ENCODE assay signal across 11 mouse cellular contexts in genomic region chr2:146347942-146348341, GRCm38 (mm10).
DNase-seq lines count a peak whose midpoint lies in the region; ATAC-seq and TF ChIP-seq lines count a peak whose summit lies in the region.
"Had no signal": no experiment of that assay in that cellular context is flagged by ENCODE, and none has a peak within 500 bp of the region (broad histone marks: within the 10 kb centered on the region; RNA-seq: fewer than 3 reads in every experiment).

No protein-coding gene starts in this region.

- WGBS in hindbrain, embryonic 12.5 days, result 49% methylated on average over 2 of the region's 2 CpGs
- 67% methylated on average over 2 of the region's 2 CpGs for WGBS in hindbrain, embryonic 11.5 days
- WGBS in forebrain, embryonic 11.5 days, result 17% methylated on average over 2 of the region's 2 CpGs
- WGBS in neural tube, embryonic 13.5 days, result 19% methylated on average over 2 of the region's 2 CpGs
- WGBS in liver, postnatal 0 days (ENCODE audit: insufficient replicate concordance), result 88% methylated on average over 2 of the region's 2 CpGs

- peaks cover 4% of the 10 kb centered on the region; the same call in 1 of the 2 replicates for H3K4me1 ChIP-seq in hindbrain, embryonic 12.5 days
- H3K4me1 ChIP-seq in hindbrain, embryonic 11.5 days (replicated peaks; ENCODE audit: control insufficient read depth, insufficient read depth, low read length), result no peaks in the 10 kb centered on the region
- peaks cover 2% of the 10 kb centered on the region; the same call in 1 of the 2 replicates for H3K4me1 ChIP-seq in forebrain, embryonic 11.5 days (replicated peaks; ENCODE audit: control insufficient read depth, insufficient read depth, low read length)
- H3K4me1 ChIP-seq in neural tube, embryonic 13.5 days (replicated peaks), result peaks cover 16% of the 10 kb centered on the region; the same call in 1 of the 2 replicates
- no peaks in the 10 kb centered on the region for H3K4me1 ChIP-seq in liver, postnatal 0 days (ENCODE audit: insufficient read depth)
- H3K4me1 ChIP-seq: liver, embryonic 13.5 days had no signal

- H3K36me3 ChIP-seq in hindbrain, embryonic 12.5 days, result peaks cover 10% of the 10 kb centered on the region; the same call in 1 of the 2 replicates
- H3K36me3 ChIP-seq in hindbrain, embryonic 11.5 days (ENCODE audit: control insufficient read depth, insufficient read depth, low read length), result no peaks in the 10 kb centered on the region
- no peaks in the 10 kb centered on the region for H3K36me3 ChIP-seq in forebrain, embryonic 11.5 days (ENCODE audit: control insufficient read depth, insufficient read depth, low read length)
- peaks cover 17% of the 10 kb centered on the region; the same call in 1 of the 2 replicates for H3K36me3 ChIP-seq in neural tube, embryonic 13.5 days
- H3K36me3 ChIP-seq in liver, postnatal 0 days (replicated peaks; ENCODE audit: insufficient read depth, low read length), result peaks cover 27% of the 10 kb centered on the region

- no peak overlapping the region for H3K9ac ChIP-seq in hindbrain, embryonic 12.5 days
- no peak overlapping the region for H3K9ac ChIP-seq in hindbrain, embryonic 11.5 days (ENCODE audit: low read depth, low read length)
- no peak overlapping the region for H3K9ac ChIP-seq in forebrain, embryonic 11.5 days (ENCODE audit: low read length)
- no peak overlapping the region for H3K9ac ChIP-seq in neural tube, embryonic 13.5 days
- no peak overlapping the region for H3K9ac ChIP-seq in liver, postnatal 0 days (replicated peaks)
- H3K9ac ChIP-seq: liver, embryonic 13.5 days had no signal

- no peaks in the 10 kb centered on the region for H3K9me3 ChIP-seq in hindbrain, embryonic 12.5 days (replicated peaks)
- H3K9me3 ChIP-seq in hindbrain, embryonic 11.5 days (ENCODE audit: control insufficient read depth, low read length), result no peaks in the 10 kb centered on the region
- no peaks in the 10 kb centered on the region for H3K9me3 ChIP-seq in forebrain, embryonic 11.5 days (ENCODE audit: control insufficient read depth, low read length)
- H3K9me3 ChIP-seq in neural tube, embryonic 13.5 days, result no peaks in the 10 kb centered on the region
- H3K9me3 ChIP-seq in liver, postnatal 0 days (ENCODE audit: low read length), result no peaks in the 10 kb centered on the region
- H3K9me3 ChIP-seq: liver, embryonic 13.5 days had no signal

- DNase-seq in hindbrain, embryonic 11.5 days (ENCODE audit: low spot score), result no peak
- no peak for DNase-seq in forebrain, embryonic 11.5 days (ENCODE audit: low spot score)
- peak; percentile 39 to 64 for DNase-seq in layer of hippocampus, adult 18-20 months (ENCODE audit: low spot score in 2 of 2)
- no peak for DNase-seq in liver, postnatal 0 days
- no peak for DNase-seq in adrenal gland, adult 18-20 months (ENCODE audit: low spot score in 2 of 2)
- DNase-seq: heart, postnatal 4 days; kidney, postnatal 36 days; liver, embryonic 13.5 days had no signal

- H3K27ac ChIP-seq in hindbrain, embryonic 12.5 days, result no peak overlapping the region
- H3K27ac ChIP-seq in hindbrain, embryonic 11.5 days (ENCODE audit: low read depth, low read length), result no peak overlapping the region
- 0 out of 2 replicates have a peak overlapping the region, but pooled peaks have one; percentile 20 for H3K27ac ChIP-seq in forebrain, embryonic 11.5 days (ENCODE audit: low read depth, low read length)
- H3K27ac ChIP-seq in neural tube, embryonic 13.5 days (replicated peaks), result no peak overlapping the region; the same call in 1 of the 2 replicates
- H3K27ac ChIP-seq in liver, postnatal 0 days (ENCODE audit: low read depth), result no peak overlapping the region
- H3K27ac ChIP-seq: liver, embryonic 13.5 days had no signal

- no peak for TF ChIP-seq CTCF in liver, postnatal 0 days (IDR thresholded peaks at IDR 0.05; ENCODE audit: low read depth)

- peak; percentile 74 for ATAC-seq in hindbrain, embryonic 12.5 days (ENCODE audit: low FRiP score)
- ATAC-seq in hindbrain, embryonic 11.5 days (ENCODE audit: low FRiP score), result no peak; the same call in 1 of the 2 replicates
- ATAC-seq in forebrain, embryonic 11.5 days (replicated peaks; ENCODE audit: low FRiP score), result peak; percentile 85
- ATAC-seq in neural tube, embryonic 13.5 days (ENCODE audit: low read depth), result peak; percentile 91
- no peak for ATAC-seq in liver, postnatal 0 days
- ATAC-seq in CD4-positive, CD25-positive, alpha-beta regulatory T cell, adult 4 months, result no peak

- H3K27me3 ChIP-seq in hindbrain, embryonic 12.5 days, result no peaks in the 10 kb centered on the region
- H3K27me3 ChIP-seq in hindbrain, embryonic 11.5 days (ENCODE audit: control insufficient read depth, insufficient read depth, low read length), result no peaks in the 10 kb centered on the region
- H3K27me3 ChIP-seq in forebrain, embryonic 11.5 days (ENCODE audit: control insufficient read depth, insufficient read depth, low read length), result no peaks in the 10 kb centered on the region
- H3K27me3 ChIP-seq in neural tube, embryonic 13.5 days, result no peaks in the 10 kb centered on the region; the same call in 1 of the 2 replicates
- no peaks in the 10 kb centered on the region for H3K27me3 ChIP-seq in liver, postnatal 0 days (ENCODE audit: insufficient read depth, low read length)
- H3K27me3 ChIP-seq: liver, embryonic 13.5 days had no signal

- H3K4me2 ChIP-seq in hindbrain, embryonic 12.5 days (replicated peaks), result no peak overlapping the region
- no peak overlapping the region for H3K4me2 ChIP-seq in hindbrain, embryonic 11.5 days (replicated peaks; ENCODE audit: low read depth, low read length)
- no peak overlapping the region for H3K4me2 ChIP-seq in forebrain, embryonic 11.5 days (ENCODE audit: low read depth, low read length, severe bottlenecking)
- no peak overlapping the region for H3K4me2 ChIP-seq in neural tube, embryonic 13.5 days
- H3K4me2 ChIP-seq in liver, postnatal 0 days (ENCODE audit: low read depth, low read length), result no peak overlapping the region
- H3K4me2 ChIP-seq: liver, embryonic 13.5 days had no signal

- TF ChIP-seq EP300 in liver, postnatal 0 days (IDR thresholded peaks at IDR 0.05; ENCODE audit: low read depth), result no peak

- H3K4me3 ChIP-seq in hindbrain, embryonic 12.5 days, result no peak overlapping the region
- H3K4me3 ChIP-seq in hindbrain, embryonic 11.5 days (ENCODE audit: low read depth, low read length), result no peak overlapping the region
- no peak overlapping the region for H3K4me3 ChIP-seq in forebrain, embryonic 11.5 days (ENCODE audit: low read depth, low read length)
- H3K4me3 ChIP-seq in neural tube, embryonic 13.5 days, result no peak overlapping the region
- no peak overlapping the region for H3K4me3 ChIP-seq in liver, postnatal 0 days (ENCODE audit: low read depth, low read length)
- H3K4me3 ChIP-seq: liver, embryonic 13.5 days had no signal

Comparison
In these comparisons a context has a peak if more than half of its experiments do, and no peak if none do; other contexts are left out.
1. ATAC-seq: peak in hindbrain, embryonic 12.5 days (single experiment), forebrain, embryonic 11.5 days (single experiment) and neural tube, embryonic 13.5 days (single experiment); none in hindbrain, embryonic 11.5 days (single experiment), liver, postnatal 0 days (single experiment) and CD4-positive, CD25-positive, alpha-beta regulatory T cell, adult 4 months (single experiment).
2. DNase-seq: peak in layer of hippocampus, adult 18-20 months (2 of 2); none in hindbrain, embryonic 11.5 days (single experiment), forebrain, embryonic 11.5 days (single experiment), liver, postnatal 0 days (single experiment) and adrenal gland, adult 18-20 months (0 of 2).